Mouse (Mus musculus): ENCODE results near the gene Zfp971. TPM values are rescaled to one million over a fixed set of nuclear protein-coding genes. Genes with fewer than 3 reads are reported as not detected.

Zfp971 gene
- 10 to 100 TPM; 21.0 to 26.4 TPM for total RNA-seq (2023)

GRCm38 (mm10) chr2:178023011-178023611, at the start of gene Zfp971:
Gene Zfp971, plus strand, starts transcription at chr2:178023284.

GRCm38 (mm10) chr2:178078166-178078717, 55.2 kb downstream of the Zfp971 start, which contains the start of gene Zfp931:
Gene Zfp931, minus strand, starts transcription at chr2:178078476.

Other genes starting within 250 kb of the Zfp971 start
- 1 to 10 TPM; 3.8 to 8.5 TPM for gene Gm14325, start 182.9 kb upstream of the Zfp971 start, total RNA-seq (2023)
- gene Gm14327, start 126.2 kb upstream of the Zfp971 start, total RNA-seq (2023): under 1 TPM; 0.24 to 0.64 TPM
- not detected for gene Zfp972, start 97.7 kb upstream of the Zfp971 start, total RNA-seq (2023)
- 1 to 10 TPM; 5.2 to 6.7 TPM for gene Gm14326, start 66.0 kb upstream of the Zfp971 start, total RNA-seq (2023)
- gene Zfp931, start 55.2 kb downstream of the Zfp971 start, total RNA-seq (2023): 1 to 10 TPM; 2.6 to 3.4 TPM
- not detected for gene Phactr3, start 95.7 kb downstream of the Zfp971 start, total RNA-seq (2023)